Mouse (Mus musculus) cerebellum, postnatal 14 days (tissue): ENCODE data around the gene Pam16.

ENCODE experiments used
- DNase-seq, 2 experiments: peaks; one replicate each; pipeline ENCODE4 v3.0.0; 2021; ENCODE audit warnings: mixed read lengths in 2 of 2

The Pam16 gene

DNA sequence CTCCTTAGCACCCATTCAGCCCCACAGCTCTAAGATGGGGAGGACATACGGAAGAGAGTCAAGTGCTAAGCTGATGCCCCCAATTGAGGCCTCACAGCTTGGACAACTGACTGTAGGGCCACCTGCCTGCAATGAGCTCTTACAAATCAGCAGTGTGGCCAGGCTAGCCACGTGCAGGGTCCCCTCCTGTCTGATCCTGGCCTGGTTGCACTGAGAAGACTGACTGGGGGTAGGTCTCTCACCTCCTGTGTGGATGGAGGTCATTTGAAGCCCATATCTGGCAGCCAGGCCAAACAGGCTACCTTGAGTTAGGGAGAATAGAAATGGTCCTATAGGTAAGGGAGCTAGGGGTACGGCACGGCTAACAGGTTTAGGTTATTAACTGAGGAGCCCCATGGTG is 21.1 kb upstream of the Pam16 start:
- no peak for DNase-seq

- DNase-seq = peak; percentile 85 to 87
Measured at GRCm38 (mm10) chr16:4643670-4644419, 19.1 kb upstream of the Pam16 start.

GRCm38 (mm10) chr16:4642937-4643336 is 18.1 kb upstream of the Pam16 start:
- no peak for DNase-seq

GRCm38 (mm10) chr16:4642190-4642589 is 17.4 kb upstream of the Pam16 start:
- DNase-seq = no peak

- no peak for DNase-seq
Measured at GRCm38 (mm10) chr16:4641119-4641838, 16.5 kb upstream of the Pam16 start.

- no peak for DNase-seq
Measured at GRCm38 (mm10) chr16:4640267-4641005, 15.6 kb upstream of the Pam16 start.

DNA sequence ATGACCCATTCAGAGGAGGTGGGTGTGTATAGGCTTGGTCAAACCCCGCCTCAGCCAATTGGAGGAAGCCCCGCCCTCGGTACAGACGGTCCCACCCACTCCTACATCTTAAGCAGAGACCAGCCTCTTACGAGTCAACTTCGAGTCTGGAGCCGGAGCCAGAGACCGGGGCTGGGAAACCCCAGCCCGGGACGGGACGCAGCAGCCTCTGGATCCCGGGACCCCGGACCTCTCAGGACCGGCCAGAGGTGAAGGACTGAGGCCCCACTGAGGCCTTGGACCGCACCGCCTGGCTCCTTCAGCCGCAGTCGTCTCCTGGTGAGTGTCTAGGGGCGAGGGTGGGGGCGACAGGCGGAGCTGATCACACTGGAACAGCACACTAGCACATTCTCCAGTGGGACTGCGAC is 15.0 kb upstream of the Pam16 start, which contains the start of the genes Vasn and Dnaja3:
TSS of gene Vasn (plus strand) at position 111 of the 407 bp plus-strand sequence.
TSS of gene Dnaja3 (plus strand) at position 159 of the 407 bp plus-strand sequence.
- DNase-seq = peak in 1 of 2 experiments; percentile 36

DNA sequence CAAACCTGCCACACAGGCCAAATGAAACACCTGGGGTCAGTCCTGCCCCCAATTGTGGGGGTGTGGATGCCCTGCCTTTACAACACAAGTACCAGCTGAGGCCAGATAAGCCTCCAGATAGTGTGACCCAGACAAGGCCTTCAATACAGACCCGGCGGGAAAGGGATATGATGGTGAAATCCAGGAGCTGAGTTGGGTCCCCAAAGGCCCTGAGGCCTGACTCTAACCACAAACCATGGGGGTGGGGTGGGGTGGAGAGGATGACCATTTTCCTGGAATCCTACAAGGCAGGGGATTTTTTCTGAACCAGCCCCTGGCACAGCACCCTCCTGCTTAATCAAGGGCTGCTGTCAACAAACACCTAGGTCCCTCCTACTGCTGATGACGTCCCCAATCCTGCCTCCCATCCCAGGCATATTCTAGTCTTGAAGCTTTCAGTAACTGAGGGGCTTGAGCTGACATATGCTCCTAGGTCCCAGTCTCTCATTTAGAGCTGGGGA is 14.2 kb upstream of the Pam16 start:
- DNase-seq = no peak

- no peak for DNase-seq
Measured at GRCm38 (mm10) chr16:4635760-4636159, 11.0 kb upstream of the Pam16 start.

DNA sequence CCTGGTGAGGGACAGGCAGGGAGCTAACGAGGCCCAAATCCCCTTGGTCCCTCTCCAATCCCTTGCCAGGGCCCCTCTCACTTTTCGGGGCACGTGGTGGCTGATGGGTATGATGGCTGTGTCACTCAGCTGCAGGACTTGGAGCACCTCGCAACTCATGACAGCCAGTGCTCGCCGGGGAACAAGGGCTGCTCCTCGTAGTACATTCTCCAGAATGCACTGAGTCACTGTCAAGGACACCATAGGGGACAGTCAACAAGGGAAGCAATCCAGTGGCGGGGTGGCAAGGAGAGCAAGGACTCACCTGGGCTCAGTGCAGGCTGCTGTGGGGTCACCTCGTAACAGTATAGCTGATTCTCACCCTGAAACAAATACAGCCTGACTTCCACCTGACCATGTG is 9.9 kb upstream of the Pam16 start:
- DNase-seq = no peak

DNA sequence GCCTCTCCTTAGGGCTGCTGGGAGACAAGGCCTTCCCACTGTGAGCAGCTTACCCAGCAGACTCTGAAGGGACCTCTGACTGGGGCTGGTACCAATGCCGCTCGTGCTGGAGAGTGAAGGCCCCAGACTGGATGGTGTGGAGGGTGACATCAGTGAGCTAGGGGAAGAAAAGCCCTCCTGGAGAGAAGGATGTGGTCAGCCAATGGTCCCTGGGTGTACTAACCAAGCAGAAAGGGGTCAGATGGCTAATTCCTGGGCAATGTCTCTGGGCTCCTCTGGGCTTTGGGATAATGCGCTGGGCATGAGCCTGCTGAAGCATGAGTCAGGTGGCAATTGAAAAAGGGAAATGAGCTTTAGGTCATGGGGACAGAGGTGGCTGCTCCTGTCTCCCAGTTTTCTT is 8.9 kb upstream of the Pam16 start:
- DNase-seq = no peak

GRCm38 (mm10) chr16:4632050-4632449 is 7.3 kb upstream of the Pam16 start:
- peak; percentile 63 to 76 for DNase-seq

DNA sequence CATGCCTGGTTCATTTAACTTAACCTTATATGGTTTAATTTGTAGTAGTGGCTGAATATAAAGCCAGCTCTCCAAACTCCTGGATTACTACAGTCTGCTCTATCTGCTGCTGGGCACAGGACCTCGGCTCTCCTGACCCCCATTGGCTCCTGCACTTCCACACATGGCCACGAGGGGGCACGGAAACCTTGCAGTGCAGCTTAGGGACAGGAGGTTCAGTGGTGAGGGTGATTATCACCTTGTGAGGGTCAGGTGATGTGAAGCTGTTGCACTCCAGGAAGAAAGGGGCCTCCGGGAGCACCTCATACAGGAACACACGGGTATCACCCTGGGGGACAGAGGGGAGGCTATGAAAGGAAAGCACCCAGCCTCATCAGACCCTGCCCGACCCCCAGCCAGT is 5.2 kb upstream of the Pam16 start:
- peak; percentile 91 to 96 for DNase-seq

DNA sequence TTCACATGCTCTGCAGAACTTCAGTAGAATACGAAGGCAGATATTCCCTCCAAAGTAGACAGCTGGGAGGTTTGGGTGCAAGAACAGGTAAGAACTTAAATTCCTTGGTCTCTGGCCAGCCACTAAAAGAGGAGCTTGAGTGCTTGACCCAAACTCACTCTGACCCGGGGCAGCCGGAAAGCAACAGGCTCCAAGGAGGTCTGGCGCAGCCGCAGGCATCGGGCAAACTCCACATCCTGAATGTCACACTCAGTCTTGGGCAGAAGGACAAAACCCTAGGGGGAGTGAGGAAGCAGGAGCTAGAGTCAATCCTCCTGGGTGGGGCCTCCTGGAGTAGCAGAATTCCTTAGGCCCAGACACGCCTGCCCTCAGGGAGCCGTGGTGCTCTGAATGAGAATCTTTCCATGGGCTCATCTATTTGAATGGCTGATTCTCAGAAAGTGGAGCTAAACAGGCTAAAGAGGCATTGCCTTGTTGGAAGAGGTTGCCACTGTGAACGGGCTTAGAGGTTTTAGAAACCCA is 4.2 kb upstream of the Pam16 start:
- DNase-seq = no peak

DNA sequence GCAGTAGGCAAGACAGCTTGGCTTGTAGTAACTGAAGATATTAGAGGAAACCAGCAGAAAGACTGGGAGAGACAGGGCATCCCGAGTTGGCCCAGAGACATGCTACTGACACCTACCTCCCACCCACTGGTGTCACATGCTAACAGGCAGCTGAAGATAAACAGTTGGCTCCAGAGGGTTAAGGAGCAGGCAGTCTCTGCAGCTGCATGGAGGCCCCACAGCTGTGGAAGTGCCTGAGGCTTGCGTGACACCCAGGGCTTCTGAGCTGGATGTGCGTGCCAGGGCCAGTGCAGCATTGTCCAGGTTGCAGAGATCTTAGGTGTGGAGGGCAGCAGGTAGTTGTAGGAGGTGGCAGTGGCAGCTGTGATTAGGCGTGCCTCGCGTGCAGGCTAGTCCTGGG is 2.3 kb upstream of the Pam16 start:
- DNase-seq = no peak

- no peak for DNase-seq
Measured at GRCm38 (mm10) chr16:4624074-4624473, 714 bp downstream of the Pam16 start.

- no peak for DNase-seq
Measured at GRCm38 (mm10) chr16:4616829-4617228, 8.0 kb downstream of the Pam16 start.

DNA sequence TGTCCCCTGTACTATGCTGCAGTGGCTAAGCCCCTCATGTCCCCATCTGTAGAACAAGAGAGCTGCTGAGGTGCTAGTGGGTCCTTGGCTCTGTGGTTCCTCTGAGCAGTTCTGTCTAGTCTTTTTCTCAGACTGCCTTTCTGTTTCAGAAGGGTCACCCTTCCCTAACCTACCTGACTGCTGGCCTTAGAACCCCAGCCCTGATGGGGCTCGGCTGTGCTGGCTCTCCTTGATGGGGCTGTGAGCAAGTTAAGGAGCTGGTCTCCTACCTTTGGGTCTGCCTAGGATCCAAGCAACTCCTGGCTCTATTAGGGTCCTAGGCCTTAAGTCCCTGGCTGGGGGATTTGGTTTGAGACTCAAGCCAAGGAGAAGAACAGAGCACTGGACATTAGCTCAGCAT is 9.5 kb downstream of the Pam16 start:
- no peak for DNase-seq

- no peak for DNase-seq
Measured at GRCm38 (mm10) chr16:4614639-4615038, 10.1 kb downstream of the Pam16 start.

- DNase-seq = no peak
Measured at GRCm38 (mm10) chr16:4613736-4614135, 11.1 kb downstream of the Pam16 start.

- DNase-seq = no peak
Measured at GRCm38 (mm10) chr16:4611676-4612075, 13.1 kb downstream of the Pam16 start.

DNA sequence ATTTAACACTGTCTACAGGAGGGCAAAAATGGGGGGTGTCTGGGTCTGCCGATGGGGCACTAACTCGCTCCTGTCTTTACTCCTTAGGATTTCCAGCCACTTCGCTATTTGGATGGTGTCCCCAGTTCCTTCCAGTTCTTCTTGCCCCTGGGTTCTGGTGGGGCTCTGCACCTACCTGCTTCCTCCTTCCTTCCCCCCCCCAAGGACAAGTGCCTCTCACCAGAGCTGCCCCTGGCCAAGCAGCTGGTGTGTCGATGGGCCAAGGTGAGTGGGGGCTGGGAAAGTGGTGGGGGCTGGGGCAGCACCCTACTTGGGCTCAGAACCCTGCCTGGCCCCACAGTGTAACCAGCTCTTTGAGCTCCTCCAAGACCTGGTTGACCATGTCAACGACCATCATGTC is 13.6 kb downstream of the Pam16 start:
- DNase-seq = no peak

DNA sequence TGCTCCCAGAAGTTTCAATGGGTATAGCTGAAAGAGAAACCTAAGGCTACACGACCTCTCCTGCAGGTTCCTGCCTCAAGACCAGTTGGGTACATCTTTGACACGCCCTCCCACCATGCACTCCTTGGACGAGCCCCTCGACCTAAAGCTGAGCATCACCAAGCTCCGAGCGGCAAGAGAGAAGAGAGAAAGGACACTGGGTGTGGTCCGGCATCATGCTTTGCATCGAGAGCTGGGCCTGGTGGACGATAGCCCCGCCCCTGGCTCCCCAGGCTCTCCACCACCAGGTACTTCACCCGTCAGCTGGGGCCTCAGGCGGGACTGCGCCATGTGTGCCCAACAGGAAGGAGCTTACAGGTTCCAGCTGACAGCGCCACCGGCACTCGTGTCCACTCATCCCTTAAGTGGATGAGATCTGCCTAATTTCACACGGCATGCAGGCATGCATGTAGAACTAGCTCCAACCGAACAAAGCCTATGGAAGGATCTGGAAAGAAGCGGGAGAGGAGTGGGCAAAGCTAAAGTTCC is 16.2 kb downstream of the Pam16 start:
- no peak for DNase-seq
